Mouse (Mus musculus) brown adipose tissue, adult 24 weeks (tissue): Measurements from ENCODE around the gene Clic1. TPM values are rescaled to one million over a fixed set of nuclear protein-coding genes. Genes with fewer than 3 reads are reported as not detected.
"Not testable (repeated sequence)": the region's sequence is repeated elsewhere in the genome, so short reads cannot be mapped to it uniquely, and the experiment has no call there.

Experiments used
- H3K27ac ChIP-seq: fragments of 200-500 bp; replicated peaks from 2 replicates; pipeline ENCODE4 v1.5.1; 2012; ENCODE audit warnings: low read depth, mild to moderate bottlenecking, low read length
- H3K4me1 ChIP-seq: fragments of 200-500 bp; 2 replicates; pipeline ENCODE4 v1.6.1; 2012; ENCODE audit warnings: low read length, mixed read lengths; ENCODE audit not compliant: control insufficient read depth, insufficient read depth, insufficient read length
- H3K4me3 ChIP-seq: fragments of 200-500 bp; 2 replicates; pipeline ENCODE4 v1.5.1; 2012; ENCODE audit warnings: low read depth, mild to moderate bottlenecking, low read length, moderate library complexity; ENCODE audit not compliant: insufficient read depth
- polyA plus RNA-seq: library from polyadenylated mRNA; stranded (reverse); fragments of >200 nt; gene quantifications from 2 replicates; pipeline ENCODE4 v1.2.4, GENCODE M21; 2012; ENCODE audit not compliant: missing spikeins, insufficient read depth, insufficient read length

The Clic1 gene
- polyA plus RNA-seq, 1 experiment = 13.6 TPM

DNA sequence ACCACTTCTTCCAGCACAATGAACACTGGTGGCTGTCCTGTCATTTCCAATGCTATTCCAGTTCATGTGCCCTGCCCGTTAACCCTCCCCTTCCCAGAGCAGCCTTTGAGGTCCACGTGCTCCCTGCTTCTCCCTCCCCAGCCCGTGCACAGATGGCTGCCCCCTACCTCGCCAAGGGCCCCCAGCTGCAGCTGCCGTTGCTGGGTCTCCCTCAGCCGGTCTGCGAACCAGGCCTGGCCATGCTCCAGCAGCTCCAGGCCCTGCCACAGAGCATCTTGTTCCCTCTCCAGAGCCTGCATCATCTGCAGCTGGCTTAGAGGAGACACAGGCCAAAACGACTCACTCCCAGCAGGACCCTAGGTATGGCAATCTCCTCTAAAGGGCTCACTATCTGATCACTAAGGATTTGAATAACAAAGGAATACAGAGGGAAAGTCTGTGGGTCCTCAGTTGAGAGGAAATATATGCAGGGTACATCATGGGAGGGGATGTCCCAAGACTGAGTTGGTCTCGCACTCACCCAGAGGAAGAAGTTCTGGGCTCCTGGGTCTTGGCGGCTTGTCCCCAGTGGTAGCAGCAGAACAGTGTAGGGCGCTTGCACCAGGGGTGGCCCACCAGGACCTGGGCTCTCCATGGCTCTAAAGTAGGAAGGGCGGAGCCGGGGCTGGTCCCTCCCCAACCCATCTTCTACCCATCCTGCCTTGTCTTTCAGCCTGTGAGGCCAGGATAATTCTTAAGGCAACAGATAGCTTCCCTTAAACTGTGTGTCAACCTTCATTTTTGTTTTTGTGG, 22.3 kb upstream of the Clic1 start, which contains the start of gene Sapcd1:
TSS of gene Sapcd1 (minus strand) at position 740 of the 792 bp plus-strand sequence.
- Histone ChIP-seq H3K4me1 (peaks cover 3% of the 10 kb centered on the region; the same call in 1 of the 2 replicates), H3K27ac (no peak within 1 kb of the TSS), H3K4me3 (no peak within 1 kb of the TSS)

DNA sequence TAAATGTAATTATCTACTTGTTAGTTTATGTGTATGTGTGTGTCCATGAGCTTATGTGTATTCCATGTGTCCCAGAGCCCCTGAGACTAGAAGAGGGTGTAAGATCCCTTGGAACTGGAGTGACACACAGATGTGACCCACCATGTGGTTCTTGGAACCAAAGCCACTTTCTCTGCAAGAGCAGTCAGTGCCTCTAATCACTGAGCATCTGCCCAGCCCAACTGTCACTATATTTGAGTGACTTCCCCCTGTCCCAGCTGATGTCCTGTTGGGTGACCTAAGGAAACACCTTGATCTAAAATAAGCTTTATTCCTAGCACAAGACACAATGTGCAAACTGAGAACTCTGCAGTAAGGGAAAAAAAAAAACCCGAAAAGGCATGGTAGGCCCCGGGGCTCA, 21.5 kb upstream of the Clic1 start:
- H3K4me1 ChIP-seq = no peaks in the 10 kb centered on the region
- H3K4me3 ChIP-seq = no peak overlapping the region
- no peak overlapping the region for H3K27ac ChIP-seq

DNA sequence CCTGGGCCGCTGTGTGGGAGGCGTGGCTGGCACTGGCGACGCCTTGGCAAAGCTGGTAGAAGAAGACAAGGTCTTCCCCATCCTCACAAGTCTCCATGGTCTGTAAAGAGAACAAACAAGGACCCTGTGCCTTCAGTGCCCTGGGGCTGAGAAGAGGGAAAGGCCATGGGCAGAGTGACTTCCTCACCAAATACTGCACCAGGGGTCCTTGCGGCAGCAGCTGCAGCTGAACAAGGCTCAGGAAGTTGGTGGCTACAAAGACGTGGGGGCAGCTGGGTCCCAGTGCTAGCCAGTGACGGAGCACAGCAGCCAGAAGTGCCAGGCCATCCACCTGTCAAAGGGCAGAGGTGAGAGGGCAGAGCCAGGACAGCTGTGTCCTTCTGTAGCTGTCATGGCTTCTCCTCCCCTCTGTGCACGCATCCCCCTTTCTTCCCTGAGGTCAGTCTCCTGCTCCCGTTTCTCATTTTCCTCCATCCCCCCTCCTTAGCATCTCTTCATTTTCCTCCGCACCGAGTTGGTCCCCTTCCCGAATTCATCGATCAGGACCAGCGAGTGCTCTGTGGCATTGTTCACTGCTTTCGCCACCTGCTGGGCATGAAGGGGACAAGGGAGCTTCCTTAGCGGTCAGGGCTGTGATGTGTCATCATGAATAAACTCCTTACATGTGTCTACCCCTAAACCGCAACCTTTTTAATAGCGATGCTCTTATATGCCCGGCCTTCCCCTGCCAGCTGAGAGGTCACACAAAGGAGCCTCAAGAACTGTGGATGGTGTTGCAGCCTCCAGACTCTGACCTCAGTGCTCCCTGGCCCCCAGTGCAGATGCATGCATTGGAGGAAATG, 19.9 kb upstream of the Clic1 start:
- Histone ChIP-seq H3K4me3 (no peak overlapping the region), H3K4me1 (no peaks in the 10 kb centered on the region), H3K27ac (no peak overlapping the region)

DNA sequence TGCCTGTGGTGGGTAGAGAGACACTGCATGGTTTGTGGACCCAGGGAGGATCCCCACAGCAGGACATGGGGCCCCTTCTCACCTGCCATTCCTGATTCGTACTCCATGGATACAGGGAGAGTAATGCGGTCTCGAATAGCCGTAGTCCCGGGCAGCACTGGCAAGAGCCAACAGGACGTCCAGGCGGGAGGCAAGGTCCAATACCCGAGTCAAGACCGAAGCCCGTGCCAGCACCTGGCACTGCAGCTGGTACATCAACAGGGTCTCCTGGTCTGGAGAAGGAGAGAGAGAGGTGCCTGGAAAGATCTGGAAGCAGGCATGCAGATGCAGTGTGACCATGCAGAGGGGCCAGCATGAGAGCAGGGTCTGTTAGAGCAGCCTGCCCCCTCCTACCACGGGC, 18.5 kb upstream of the Clic1 start:
- Histone ChIP-seq H3K4me1 (no peaks in the 10 kb centered on the region), H3K4me3 (no peak overlapping the region), H3K27ac (no peak overlapping the region)

DNA sequence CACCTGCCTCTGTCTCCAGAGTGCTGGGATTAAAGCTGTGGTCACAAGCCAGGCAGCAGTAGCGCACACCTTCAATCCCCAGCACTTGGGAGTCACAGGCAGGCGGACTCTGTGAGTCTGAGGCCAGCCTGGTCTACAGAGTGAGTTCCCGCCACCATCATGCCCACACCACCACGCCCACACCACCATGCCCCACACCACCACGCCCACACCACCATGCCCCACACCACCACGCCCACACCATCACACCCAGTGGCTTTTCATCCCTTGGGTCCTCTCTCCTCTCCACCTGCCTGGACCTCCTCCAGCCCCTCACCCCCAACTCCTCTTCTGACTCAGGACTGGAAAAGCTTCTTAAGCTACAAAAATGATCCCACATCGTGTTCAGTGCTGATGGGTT, 17.9 kb upstream of the Clic1 start:
- no peak overlapping the region for H3K4me3 ChIP-seq
- no peaks in the 10 kb centered on the region for H3K4me1 ChIP-seq
- no peak overlapping the region for H3K27ac ChIP-seq

DNA sequence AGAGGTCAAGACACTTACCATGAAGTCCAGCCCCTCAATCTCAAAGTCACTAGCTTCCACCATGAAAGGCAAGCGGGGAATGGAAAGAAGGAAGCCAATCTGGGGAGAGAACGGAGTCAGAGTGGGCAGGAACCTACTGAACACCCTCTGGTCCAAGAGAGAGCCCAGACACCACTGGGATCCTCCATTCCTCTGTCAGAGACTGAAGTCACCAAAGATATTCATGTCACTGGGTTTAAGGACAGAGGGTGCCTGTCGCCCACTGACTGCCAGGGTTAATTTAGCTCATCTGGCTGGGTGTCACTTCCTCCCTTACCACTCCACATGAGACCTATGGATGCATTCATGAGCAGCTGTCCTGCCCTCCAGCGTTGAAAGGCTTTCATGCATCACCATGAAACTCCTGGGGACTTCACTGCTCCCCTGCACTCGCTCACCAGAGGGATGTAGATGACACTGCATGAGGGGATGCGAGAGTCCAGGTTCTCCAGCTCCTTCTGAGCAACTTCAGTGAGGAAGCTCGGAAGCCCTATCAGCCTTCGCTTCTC, 17.4 kb upstream of the Clic1 start:
- H3K27ac ChIP-seq = no peak overlapping the region
- H3K4me1 ChIP-seq = no peaks in the 10 kb centered on the region
- H3K4me3 ChIP-seq = no peak overlapping the region

DNA sequence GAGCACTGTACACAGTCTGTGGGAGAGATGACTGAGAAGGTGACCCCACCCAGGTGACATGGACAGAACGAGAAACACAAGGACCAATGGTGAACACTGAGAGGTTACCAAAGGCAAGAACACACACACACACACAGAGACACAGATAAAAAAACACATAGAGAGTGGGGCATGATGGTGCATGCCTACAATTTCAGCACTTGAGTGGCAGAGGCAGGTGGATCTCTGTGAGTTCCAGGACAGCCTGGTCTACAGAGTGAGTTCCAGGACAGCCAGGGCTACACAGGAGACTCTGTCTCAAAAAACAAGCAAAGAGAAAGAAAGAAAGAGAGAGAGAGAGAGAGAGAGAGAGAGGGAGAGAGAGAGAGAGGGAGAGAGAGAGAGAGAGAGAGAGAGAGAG, 16.1 kb upstream of the Clic1 start:
- not testable (repeated sequence) for H3K4me3 ChIP-seq, H3K27ac ChIP-seq, H3K4me1 ChIP-seq

DNA sequence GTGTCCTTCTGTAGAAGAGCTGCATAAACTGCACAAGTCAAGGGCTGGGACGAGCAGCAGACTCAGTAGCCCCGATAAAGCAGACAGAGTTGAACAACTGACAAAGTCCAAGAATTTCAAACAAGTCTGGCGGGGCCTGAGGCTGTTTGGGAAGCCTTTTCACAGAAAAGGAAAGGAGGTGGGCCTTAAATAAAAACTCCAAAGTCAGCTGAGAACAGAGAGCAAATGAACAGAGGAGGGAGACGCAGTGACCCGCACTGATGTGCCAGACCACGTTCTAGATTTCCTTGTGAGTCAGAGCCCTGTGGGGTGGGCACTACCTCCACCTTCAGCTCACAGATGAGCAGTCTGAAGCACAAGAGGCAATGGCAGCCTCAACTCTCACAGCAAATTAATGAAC, 14.9 kb upstream of the Clic1 start:
- Histone ChIP-seq H3K27ac (no peak overlapping the region), H3K4me1 (no peaks in the 10 kb centered on the region), H3K4me3 (no peak overlapping the region)

DNA sequence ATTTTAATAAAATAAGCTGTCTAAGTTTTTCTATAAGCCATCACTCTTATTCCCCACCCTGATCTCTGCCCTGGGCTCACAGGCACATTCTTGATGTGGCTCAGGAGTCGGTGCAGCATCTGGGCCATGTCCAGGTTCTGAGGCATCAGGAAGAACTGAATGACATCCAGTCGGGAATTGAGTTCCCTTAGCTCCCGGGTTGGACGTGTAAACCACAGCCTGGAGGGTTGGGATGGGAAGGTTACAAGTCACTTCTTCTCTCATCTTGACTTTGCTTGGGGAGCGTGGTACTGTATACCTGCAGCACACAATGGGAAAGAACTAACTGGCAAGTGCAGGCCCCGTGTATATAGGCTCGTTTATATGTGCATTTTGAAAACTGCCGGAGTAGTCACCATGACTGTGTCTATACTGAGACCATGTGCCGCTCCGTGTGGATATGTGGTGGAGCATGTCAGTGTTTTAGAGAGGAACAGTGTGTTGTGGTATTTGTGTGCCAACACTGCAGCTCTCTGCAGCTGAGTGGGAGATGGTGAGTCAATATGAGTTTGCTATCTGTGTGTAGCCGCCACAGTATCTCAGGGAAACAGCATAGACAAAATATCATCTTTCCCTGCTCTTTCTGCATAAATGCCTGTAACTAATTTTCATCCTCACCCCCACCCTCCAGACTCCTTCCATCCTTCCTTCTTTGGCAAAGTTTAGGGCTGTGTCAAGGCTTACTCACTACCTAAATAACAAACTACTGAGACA, 10.5 kb upstream of the Clic1 start:
- Histone ChIP-seq H3K4me3 (no peak overlapping the region), H3K27ac (no peak overlapping the region), H3K4me1 (0 out of 2 replicates have a peak, but pooled peaks cover 2% of the 10 kb centered on the region)

DNA sequence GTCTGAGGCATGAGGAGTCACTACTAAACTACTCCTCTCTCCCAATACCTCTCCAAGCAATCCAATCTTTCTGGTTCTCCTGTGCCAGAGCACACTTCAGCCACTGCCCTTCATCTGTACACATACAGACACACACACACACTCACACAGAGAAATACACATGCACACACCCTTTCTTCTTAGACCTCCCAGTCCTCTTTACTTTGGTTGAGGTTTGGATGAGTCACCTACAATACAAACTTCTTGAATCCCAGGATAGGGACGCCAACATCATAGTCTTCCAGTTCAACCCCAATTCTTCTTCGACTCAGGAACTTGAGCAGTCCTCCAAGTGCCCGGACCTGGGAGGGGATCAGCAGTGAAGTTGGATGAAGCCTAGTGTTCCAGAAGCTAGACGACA, 6.0 kb upstream of the Clic1 start:
- Histone ChIP-seq H3K4me3 (no peak overlapping the region), H3K4me1 (peaks cover 9% of the 10 kb centered on the region; the same call in 1 of the 2 replicates), H3K27ac (no peak overlapping the region)

DNA sequence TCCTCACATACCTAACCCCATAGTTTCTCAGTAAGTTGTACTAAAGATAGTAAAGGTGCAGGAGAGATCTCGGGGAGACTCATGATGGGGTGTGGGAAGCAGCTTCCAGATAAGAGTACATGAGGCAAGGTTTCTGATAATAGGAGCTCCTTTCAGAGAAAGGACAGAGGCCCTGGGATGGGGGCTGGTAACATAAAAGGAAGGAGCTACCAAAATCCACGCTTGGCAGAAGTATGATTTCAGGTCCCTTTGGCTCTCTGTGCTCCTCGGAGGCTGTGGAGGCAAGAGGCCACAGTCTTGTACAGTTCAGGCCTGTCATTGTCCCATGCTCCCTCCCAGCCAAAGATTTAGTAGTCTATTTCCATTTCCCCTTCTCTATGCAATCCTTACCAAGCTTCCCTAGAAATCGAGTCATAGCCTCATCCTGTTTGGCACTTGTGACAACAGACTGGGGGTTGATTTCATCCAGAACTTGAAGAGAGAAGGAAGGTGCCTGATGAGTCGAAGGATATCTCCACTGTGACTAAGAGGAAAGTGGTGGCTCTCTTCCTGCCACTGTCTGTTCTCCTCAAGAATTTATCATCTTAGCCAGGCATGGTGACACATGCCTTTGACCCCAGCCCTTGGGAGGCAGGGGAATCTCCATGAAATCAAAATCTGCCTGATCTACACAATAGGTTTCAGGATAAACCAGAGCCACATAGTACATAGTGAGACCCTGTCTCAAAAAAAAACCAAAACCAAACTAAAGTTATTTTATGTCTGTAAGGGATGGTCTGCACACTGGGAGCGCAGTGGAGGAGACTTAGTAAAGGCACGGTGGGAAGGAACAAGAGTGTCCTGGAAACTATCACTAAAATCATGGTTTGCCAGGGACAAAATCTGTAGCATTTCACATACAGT, 4.6 kb upstream of the Clic1 start:
- peak overlapping the region; percentile 26; the same call in 1 of the 2 replicates for H3K27ac ChIP-seq
- peaks cover 12% of the 10 kb centered on the region; the same call in 1 of the 2 replicates for H3K4me1 ChIP-seq
- no peak overlapping the region for H3K4me3 ChIP-seq

DNA sequence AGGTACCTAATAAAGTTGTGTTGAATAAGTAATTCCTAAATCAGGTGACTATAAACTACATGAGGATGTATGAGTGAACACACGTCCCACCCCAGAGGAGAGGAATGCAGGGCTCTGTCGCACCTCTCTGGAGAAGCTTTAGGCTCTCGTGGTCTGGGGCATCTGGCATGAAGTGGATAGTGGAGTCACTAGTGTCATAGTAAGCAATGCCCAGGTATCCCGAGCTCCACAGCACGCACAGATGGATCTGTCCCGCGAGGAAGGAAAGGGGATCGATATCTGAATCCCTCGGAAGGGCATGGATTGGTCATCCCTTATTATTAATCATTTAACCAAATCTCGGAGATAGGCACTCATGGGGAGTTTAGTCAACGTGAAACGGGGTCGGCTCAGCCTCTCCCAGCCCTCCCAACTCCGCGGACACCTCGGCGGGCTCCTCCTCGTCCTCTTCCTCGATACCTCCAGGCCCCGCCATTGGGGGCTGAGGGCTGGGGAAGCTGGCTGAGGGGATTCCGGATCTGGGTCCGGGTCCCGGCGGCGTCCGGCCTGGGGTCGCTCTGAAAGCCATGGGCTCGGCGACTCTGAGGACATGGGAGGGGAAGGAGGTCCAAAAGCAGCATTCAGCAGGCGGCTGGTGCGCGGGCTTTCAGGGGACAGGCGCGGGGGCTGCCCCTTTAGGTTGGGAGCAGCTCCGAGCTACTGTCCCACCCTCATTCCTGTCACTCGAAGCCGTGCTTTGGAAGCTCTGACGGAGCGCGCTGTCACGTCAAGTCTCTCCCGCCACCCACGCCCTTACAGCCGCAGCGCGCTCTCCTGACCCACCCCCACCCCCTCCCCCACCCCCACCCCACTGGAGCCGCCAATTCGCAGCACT, 3.7 kb upstream of the Clic1 start:
- peak overlapping the region; percentile 57 for H3K27ac ChIP-seq
- H3K4me1 ChIP-seq = peaks cover 12% of the 10 kb centered on the region; the same call in 1 of the 2 replicates
- H3K4me3 ChIP-seq = peak overlapping the region; percentile 63

DNA sequence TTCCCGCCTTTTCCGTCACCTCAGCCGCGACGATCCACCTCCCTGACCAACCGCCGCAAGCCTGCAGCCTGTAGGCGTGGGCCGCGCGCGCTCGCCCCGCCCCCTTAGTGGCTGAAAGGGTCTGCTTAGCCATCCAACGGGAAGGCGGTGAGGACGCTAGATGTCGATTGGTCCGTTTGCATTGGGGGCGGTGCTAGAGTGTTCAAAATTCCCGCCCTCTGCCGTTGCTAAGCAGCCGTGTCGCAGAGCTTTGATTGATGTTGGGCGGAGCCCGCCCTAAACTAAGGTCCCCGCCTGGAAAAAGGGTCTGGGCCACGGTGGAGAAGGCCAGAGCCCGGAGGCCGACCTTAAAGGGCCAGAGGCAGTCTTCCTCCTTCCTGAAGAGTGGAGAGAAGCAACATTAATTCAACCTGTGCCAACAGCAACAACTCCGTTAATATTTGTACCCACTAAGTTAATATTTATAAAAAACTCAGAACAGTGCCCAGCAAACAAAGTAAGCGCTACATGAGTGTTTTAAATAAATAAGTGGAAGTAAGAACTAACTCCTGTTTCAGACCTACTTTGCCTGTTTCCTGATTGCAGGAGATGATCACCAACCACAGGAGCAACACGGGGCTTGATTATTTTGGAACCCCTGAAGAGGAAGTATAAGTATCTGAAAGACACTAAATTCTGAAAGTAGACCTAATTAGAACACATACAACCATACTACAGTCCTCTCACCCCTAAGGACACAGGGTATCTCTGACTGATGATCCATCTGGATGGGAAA, 2.9 kb upstream of the Clic1 start, which contains the start of gene Msh5:
TSS of gene Msh5 (minus strand) at position 65 of the 775 bp plus-strand sequence.
- H3K4me3 ChIP-seq = peak within 1 kb of the TSS; percentile 63
- peak within 1 kb of the TSS; percentile 86 for H3K27ac ChIP-seq
- H3K4me1 ChIP-seq = peaks cover 12% of the 10 kb centered on the region; the same call in 1 of the 2 replicates
